ENCODE assay signal across 9 mouse cellular contexts in genomic region chr4:43579731-43580130, GRCm38 (mm10). TPM values are rescaled to one million over a fixed set of nuclear protein-coding genes. Genes with fewer than 3 reads are reported as not detected.
A peak's percentile ranks its signal among the peaks of the same experiment; 100 is the strongest.
DNase-seq lines count a peak whose midpoint lies in the region; ATAC-seq and TF ChIP-seq lines count a peak whose summit lies in the region.
"Had no signal": no experiment of that assay in that cellular context is flagged by ENCODE, and none has a peak within 500 bp of the region (broad histone marks: within the 10 kb centered on the region; RNA-seq: fewer than 3 reads in every experiment).

No protein-coding gene starts in this region.

- H3K36me3 ChIP-seq in heart, embryonic 13.5 days: peaks cover 47% of the 10 kb centered on the region
- 0 out of 2 replicates have a peak, but pooled peaks cover 5% of the 10 kb centered on the region for H3K36me3 ChIP-seq in hindbrain, embryonic 11.5 days (ENCODE audit: control insufficient read depth, insufficient read depth, low read length)
- peaks cover 7% of the 10 kb centered on the region for H3K36me3 ChIP-seq in midbrain, embryonic 11.5 days (ENCODE audit: control insufficient read depth, insufficient read depth, low read length)

- H3K4me1 ChIP-seq in heart, embryonic 13.5 days: peaks cover 53% of the 10 kb centered on the region
- no peaks in the 10 kb centered on the region; the same call in 1 of the 2 replicates for H3K4me1 ChIP-seq in bone marrow, adult 2 months (ENCODE audit: control insufficient read depth, insufficient read depth, low read length)
- H3K4me1 ChIP-seq in hindbrain, embryonic 11.5 days (replicated peaks; ENCODE audit: control insufficient read depth, insufficient read depth, low read length): peaks cover 10% of the 10 kb centered on the region; the same call in 1 of the 2 replicates
- H3K4me1 ChIP-seq in midbrain, embryonic 11.5 days (ENCODE audit: control insufficient read depth, insufficient read depth, low read length): peaks cover 31% of the 10 kb centered on the region

- WGBS in heart, embryonic 13.5 days: 84% methylated on average over 6 of the region's 6 CpGs
- WGBS in bone marrow, adult 2 months: 40% methylated on average over 6 of the region's 6 CpGs
- 88% methylated on average over 6 of the region's 6 CpGs for WGBS in hindbrain, embryonic 11.5 days
- WGBS in midbrain, embryonic 11.5 days: 93% methylated on average over 6 of the region's 6 CpGs

- intact Hi-C loops in heart, postnatal 36 days (cut with DNase I): loop anchor here (5.0 kb wide), 3 partner anchors 78 to 148 kb away; partner anchors contain the start of genes Fam221b, Hint2, Hrct1 and Tmem8b

- peak overlapping the region; percentile 98 for H3K4me2 ChIP-seq in heart, embryonic 13.5 days
- H3K4me2 ChIP-seq in hindbrain, embryonic 11.5 days (replicated peaks; ENCODE audit: low read depth, low read length): peak overlapping the region; percentile 76
- peak overlapping the region; percentile 97 for H3K4me2 ChIP-seq in midbrain, embryonic 11.5 days

- no peak for TF ChIP-seq POLR2A in bone marrow, adult 2 months (IDR thresholded peaks at IDR 0.05; ENCODE audit: borderline replicate concordance, control insufficient read depth, low read depth, low read length)

- peak overlapping the region; percentile 90 for H3K4me3 ChIP-seq in heart, embryonic 13.5 days
- H3K4me3 ChIP-seq in bone marrow, adult 2 months (replicated peaks; ENCODE audit: control insufficient read depth, low read depth, low read length): peak overlapping the region; percentile 40
- H3K4me3 ChIP-seq in hindbrain, embryonic 11.5 days (ENCODE audit: low read depth, low read length): peak overlapping the region; percentile 86
- peak overlapping the region; percentile 86 for H3K4me3 ChIP-seq in midbrain, embryonic 11.5 days (ENCODE audit: low read depth, low read length)

- no peaks in the 10 kb centered on the region for H3K9me3 ChIP-seq in heart, embryonic 13.5 days
- H3K9me3 ChIP-seq in hindbrain, embryonic 11.5 days (ENCODE audit: control insufficient read depth, low read length): no peaks in the 10 kb centered on the region
- no peaks in the 10 kb centered on the region for H3K9me3 ChIP-seq in midbrain, embryonic 11.5 days (ENCODE audit: control insufficient read depth, low read length)

- H3K27ac ChIP-seq in heart, embryonic 13.5 days (replicated peaks): no peak overlapping the region; the same call in 1 of the 2 replicates
- no peak overlapping the region for H3K27ac ChIP-seq in bone marrow, adult 2 months (ENCODE audit: control insufficient read depth, insufficient read depth, low read depth, low read length, poor library complexity)
- no peak overlapping the region for H3K27ac ChIP-seq in hindbrain, embryonic 11.5 days (ENCODE audit: low read depth, low read length)
- H3K27ac ChIP-seq in midbrain, embryonic 11.5 days (ENCODE audit: low read depth, low read length): no peak overlapping the region

- H3K9ac ChIP-seq in heart, embryonic 13.5 days: peak overlapping the region; percentile 95
- no peak overlapping the region for H3K9ac ChIP-seq in hindbrain, embryonic 11.5 days (ENCODE audit: low read depth, low read length)
- H3K9ac ChIP-seq in midbrain, embryonic 11.5 days (ENCODE audit: low read length): peak overlapping the region; percentile 92

- no peak for DNase-seq in heart, postnatal 36 days
- no peak for DNase-seq in hindbrain, embryonic 11.5 days (ENCODE audit: low spot score)
- DNase-seq in midbrain, embryonic 11.5 days (ENCODE audit: low spot score, missing footprints): no peak
- no peak for DNase-seq in adrenal gland, adult 2 months
- no peak for DNase-seq in ovary, postnatal 14 days (ENCODE audit: low spot score)
- no peak for DNase-seq in gastrocnemius, adult 8-10 months (ENCODE audit: low spot score in 2 of 2)

- H3K27me3 ChIP-seq in heart, embryonic 13.5 days (replicated peaks): no peaks in the 10 kb centered on the region
- no peaks in the 10 kb centered on the region for H3K27me3 ChIP-seq in hindbrain, embryonic 11.5 days (ENCODE audit: control insufficient read depth, insufficient read depth, low read length)
- H3K27me3 ChIP-seq in midbrain, embryonic 11.5 days (ENCODE audit: control insufficient read depth, insufficient read depth, low read length): no peaks in the 10 kb centered on the region

- no peak for TF ChIP-seq CTCF in bone marrow, adult 2 months (IDR thresholded peaks at IDR 0.05; ENCODE audit: control insufficient read depth, insufficient read depth, low read length)

- no peak for ATAC-seq in heart, embryonic 13.5 days (ENCODE audit: extremely low read depth, insufficient number of reproducible peaks, low FRiP score, low TSS enrichment)
- no peak for ATAC-seq in hindbrain, embryonic 11.5 days (ENCODE audit: low FRiP score)
- ATAC-seq in midbrain, embryonic 11.5 days (ENCODE audit: low FRiP score): no peak

RNA-seq across cellular contexts. Expression of gene Gba2, which starts 1.1 kb away (rescaled TPM):
- 20.3 and 22.4 TPM in 2 replicates for polyA plus RNA-seq in heart, embryonic 13.5 days (2015; fragmentation: Nextera tagmentation; extraction: Ambion mirVana)
- total RNA-seq in heart, postnatal 36 days (2021): 10 to 100 TPM; 14.7 to 15.8 TPM
- 16.5 and 29.8 TPM in 2 replicates for polyA plus RNA-seq in bone marrow, adult 2 months (2011; ENCODE audit: insufficient read depth, insufficient read length, low replicate concordance, missing spikeins)
- polyA plus RNA-seq in hindbrain, embryonic 11.5 days (2014; fragmentation: Nextera tagmentation; extraction: Ambion mirVana): 25.4 and 27.4 TPM in 2 replicates
- polyA plus RNA-seq in midbrain, embryonic 11.5 days (2014; fragmentation: Nextera tagmentation; extraction: Ambion mirVana): 24.5 and 26.1 TPM in 2 replicates
- total RNA-seq in adrenal gland, adult 2 months (2021): 10 to 100 TPM in 1 of 2 experiments, 1 to 10 TPM in 1; 6.8 to 13.0 TPM
- polyA plus RNA-seq in adrenal gland, adult 2 months (2012; rRNA removed): 13.4 and 13.9 TPM in 2 replicates
- total RNA-seq in gastrocnemius, adult 8-10 months (2022): 1 to 10 TPM; 3.8 to 4.4 (median 4.2) TPM

RNA-seq across cellular contexts. Expression of gene Rgp1, which starts 1.2 kb away (rescaled TPM):
- 20.6 and 21.4 TPM in 2 replicates for polyA plus RNA-seq in heart, embryonic 13.5 days (2015; fragmentation: Nextera tagmentation; extraction: Ambion mirVana)
- 10 to 100 TPM; 30.7 to 36.1 TPM for total RNA-seq in heart, postnatal 36 days (2021)
- polyA plus RNA-seq in bone marrow, adult 2 months (2011; ENCODE audit: insufficient read depth, insufficient read length, low replicate concordance, missing spikeins): 20.1 and 43.5 TPM in 2 replicates
- polyA plus RNA-seq in hindbrain, embryonic 11.5 days (2014; fragmentation: Nextera tagmentation; extraction: Ambion mirVana): 26.5 and 41.1 TPM in 2 replicates
- polyA plus RNA-seq in midbrain, embryonic 11.5 days (2014; fragmentation: Nextera tagmentation; extraction: Ambion mirVana): 22.0 and 25.2 TPM in 2 replicates
- 10 to 100 TPM; 47.1 to 50.7 TPM for total RNA-seq in adrenal gland, adult 2 months (2021)
- polyA plus RNA-seq in adrenal gland, adult 2 months (2012; rRNA removed): 50.1 and 57.4 TPM in 2 replicates
- 10 to 100 TPM; 22.8 to 26.9 (median 23.5) TPM for total RNA-seq in gastrocnemius, adult 8-10 months (2022)

RNA-seq across cellular contexts. Expression of gene Msmp, which starts 4.6 kb away (rescaled TPM):
- 0.62 and 2.1 TPM in 2 replicates for polyA plus RNA-seq in heart, embryonic 13.5 days (2015; fragmentation: Nextera tagmentation; extraction: Ambion mirVana)
- total RNA-seq in heart, postnatal 36 days (2021): under 1 TPM; 0.42 to 0.87 TPM
- not detected in 2 replicates for polyA plus RNA-seq in bone marrow, adult 2 months (2011; ENCODE audit: insufficient read depth, insufficient read length, low replicate concordance, missing spikeins)
- 0.56 and 1.1 TPM in 2 replicates for polyA plus RNA-seq in hindbrain, embryonic 11.5 days (2014; fragmentation: Nextera tagmentation; extraction: Ambion mirVana)
- 0.63 TPM in 1 of 2 replicates, not detected in the other for polyA plus RNA-seq in midbrain, embryonic 11.5 days (2014; fragmentation: Nextera tagmentation; extraction: Ambion mirVana)
- total RNA-seq in adrenal gland, adult 2 months (2021): 1 to 10 TPM; 1.2 to 3.0 TPM
- 0.94 and 1.5 TPM in 2 replicates for polyA plus RNA-seq in adrenal gland, adult 2 months (2012; rRNA removed)
- total RNA-seq in gastrocnemius, adult 8-10 months (2022): not detected
- total RNA-seq: neutrophil, adult 5-6 weeks had no signal

RNA-seq across cellular contexts. Expression of gene Tln1, which starts 17.2 kb away (rescaled TPM):
- 76.9 and 78.1 TPM in 2 replicates for polyA plus RNA-seq in heart, embryonic 13.5 days (2015; fragmentation: Nextera tagmentation; extraction: Ambion mirVana)
- total RNA-seq in heart, postnatal 36 days (2021): 100 to 1,000 TPM; 106 to 118 TPM
- polyA plus RNA-seq in bone marrow, adult 2 months (2011; ENCODE audit: insufficient read depth, insufficient read length, low replicate concordance, missing spikeins): 394 and 621 TPM in 2 replicates
- 49.7 and 60.4 TPM in 2 replicates for polyA plus RNA-seq in hindbrain, embryonic 11.5 days (2014; fragmentation: Nextera tagmentation; extraction: Ambion mirVana)
- 38.4 and 40.4 TPM in 2 replicates for polyA plus RNA-seq in midbrain, embryonic 11.5 days (2014; fragmentation: Nextera tagmentation; extraction: Ambion mirVana)
- total RNA-seq in adrenal gland, adult 2 months (2021): 100 to 1,000 TPM; 167 to 207 TPM
- 132 and 174 TPM in 2 replicates for polyA plus RNA-seq in adrenal gland, adult 2 months (2012; rRNA removed)
- total RNA-seq in gastrocnemius, adult 8-10 months (2022): 10 to 100 TPM; 52.5 to 57.4 (median 56.6) TPM

RNA-seq across cellular contexts. Expression of gene Creb3, which starts 17.6 kb away (rescaled TPM):
- 57.8 and 59.1 TPM in 2 replicates for polyA plus RNA-seq in heart, embryonic 13.5 days (2015; fragmentation: Nextera tagmentation; extraction: Ambion mirVana)
- 10 to 100 TPM; 40.4 to 47.6 TPM for total RNA-seq in heart, postnatal 36 days (2021)
- 10.5 and 20.9 TPM in 2 replicates for polyA plus RNA-seq in bone marrow, adult 2 months (2011; ENCODE audit: insufficient read depth, insufficient read length, low replicate concordance, missing spikeins)
- polyA plus RNA-seq in hindbrain, embryonic 11.5 days (2014; fragmentation: Nextera tagmentation; extraction: Ambion mirVana): 60.3 and 64.7 TPM in 2 replicates
- 46.4 and 54.5 TPM in 2 replicates for polyA plus RNA-seq in midbrain, embryonic 11.5 days (2014; fragmentation: Nextera tagmentation; extraction: Ambion mirVana)
- total RNA-seq in adrenal gland, adult 2 months (2021): 100 to 1,000 TPM; 123 to 178 TPM
- polyA plus RNA-seq in adrenal gland, adult 2 months (2012; rRNA removed): 178 and 207 TPM in 2 replicates
- 10 to 100 TPM; 36.3 to 47.6 (median 41.3) TPM for total RNA-seq in gastrocnemius, adult 8-10 months (2022)

Comparison
In these comparisons a context has a peak if more than half of its experiments do, and no peak if none do; other contexts are left out.
1. H3K4me3 ChIP-seq: peak in every context shown above with its lines; median percentile 90 in heart, embryonic 13.5 days; 86 in hindbrain, embryonic 11.5 days; 86 in midbrain, embryonic 11.5 days; 40 in bone marrow, adult 2 months.